Mouse (Mus musculus): Measurements from ENCODE around the gene Cnih2.

Cnih2 gene

GRCm38 (mm10) chr19:5098363-5099143 lies at the start of gene Cnih2:
Gene Cnih2, minus strand, starts transcription at chr19:5098521.
- DNase-seq, result peak; percentile 81

GRCm38 (mm10) chr19:5139640-5140039 lies 41.3 kb upstream of the Cnih2 start:
- DNase-seq, result peak; percentile 51

- no peak for DNase-seq
Observed at GRCm38 (mm10) chr19:5131237-5131636, 32.9 kb upstream of the Cnih2 start.

- DNase-seq, result no peak
Observed at GRCm38 (mm10) chr19:5129770-5130169, 31.4 kb upstream of the Cnih2 start.

GRCm38 (mm10) chr19:5124055-5124614 lies 25.8 kb upstream of the Cnih2 start:
- DNase-seq, result no peak

- DNase-seq, result no peak
Observed at GRCm38 (mm10) chr19:5123241-5123640, 24.9 kb upstream of the Cnih2 start.

GRCm38 (mm10) chr19:5122492-5122891 lies 24.2 kb upstream of the Cnih2 start:
- no peak for DNase-seq

GRCm38 (mm10) chr19:5118384-5118698 lies 20.0 kb upstream of the Cnih2 start, which contains the start of gene Klc2:
Gene Klc2, minus strand, starts transcription at chr19:5118560.
- DNase-seq, result no peak

- DNase-seq, result peak; percentile 89
Observed at GRCm38 (mm10) chr19:5117494-5118383, 19.4 kb upstream of the Cnih2 start.

- peak; percentile 67 for DNase-seq
Observed at GRCm38 (mm10) chr19:5113783-5114182, 15.5 kb upstream of the Cnih2 start.

GRCm38 (mm10) chr19:5109659-5110453 lies 11.5 kb upstream of the Cnih2 start:
- no peak for DNase-seq

- DNase-seq, result no peak
Observed at GRCm38 (mm10) chr19:5108702-5109101, 10.4 kb upstream of the Cnih2 start.

- DNase-seq, result peak; percentile 35
Observed at GRCm38 (mm10) chr19:5108271-5108575, 9.9 kb upstream of the Cnih2 start.

GRCm38 (mm10) chr19:5107556-5108270 lies 9.4 kb upstream of the Cnih2 start:
- DNase-seq, result peak; percentile 27

- DNase-seq, result peak; percentile 99
Observed at GRCm38 (mm10) chr19:5106731-5107191, 8.4 kb upstream of the Cnih2 start, which contains the start of gene Rab1b. Gene Rab1b, minus strand, starts transcription at chr19:5107072.

GRCm38 (mm10) chr19:5106074-5106473 lies 7.8 kb upstream of the Cnih2 start:
- DNase-seq, result peak; percentile 20

GRCm38 (mm10) chr19:5097521-5098362 lies 579 bp downstream of the Cnih2 start:
- peak; percentile 20 for DNase-seq

GRCm38 (mm10) chr19:5095887-5096474 lies 2.3 kb downstream of the Cnih2 start:
- peak; percentile 82 for DNase-seq

- peak; percentile 35 for DNase-seq
Observed at GRCm38 (mm10) chr19:5094746-5095417, 3.4 kb downstream of the Cnih2 start.

GRCm38 (mm10) chr19:5094243-5094632 lies 4.1 kb downstream of the Cnih2 start:
- peak; percentile 97 for DNase-seq
